Mouse (Mus musculus): Measurements from ENCODE around the gene Shank2. TPM values are rescaled to one million over a fixed set of nuclear protein-coding genes. Genes with fewer than 3 reads are reported as not detected.

Gene Shank2
- polyA plus RNA-seq, 1 experiment from 2014 or later = 1.6 TPM

DNA sequence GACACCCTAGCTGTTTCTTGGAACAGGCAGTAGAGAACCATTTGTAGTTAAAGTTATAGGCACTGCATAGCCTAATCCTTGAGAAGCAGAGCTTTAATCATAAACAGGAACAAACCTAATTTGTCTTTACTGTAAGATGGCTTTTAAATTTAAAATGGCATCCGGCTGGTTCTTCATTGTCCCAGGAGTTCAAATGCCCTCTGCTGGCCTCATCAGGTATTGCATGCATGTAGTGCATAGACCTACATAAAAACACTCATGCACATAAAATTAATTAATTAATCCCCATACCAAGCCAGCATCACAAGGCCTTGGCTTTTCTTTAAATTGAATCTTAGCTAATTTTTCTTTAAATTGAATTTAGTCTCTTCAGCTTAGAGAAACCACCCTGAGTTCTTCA lies 76.9 kb downstream of the Shank2 start:
- no peaks in the 10 kb centered on the region for H3K36me3 ChIP-seq (ENCODE audit: control insufficient read depth, insufficient read depth, low read length)

DNA sequence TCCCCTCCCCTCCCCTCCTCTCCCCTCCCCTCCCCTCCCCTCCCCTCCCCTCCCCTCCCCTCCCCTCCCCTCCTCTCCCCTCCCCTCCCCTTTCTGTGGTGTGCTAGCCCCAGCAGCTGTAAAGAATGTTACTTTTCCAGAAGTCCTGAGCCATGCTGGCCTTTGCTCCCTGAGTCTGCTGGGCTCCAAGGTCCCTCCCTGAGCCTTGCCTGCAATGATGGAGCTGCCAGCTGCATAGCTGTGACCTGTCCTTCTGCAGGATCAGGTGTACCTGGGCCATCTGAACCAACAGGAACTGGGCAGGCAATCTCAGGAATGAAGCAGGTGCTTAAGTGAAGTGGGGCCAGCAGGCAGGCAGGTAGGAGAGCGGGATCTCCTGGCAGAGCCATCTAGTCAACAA lies 78.1 kb downstream of the Shank2 start:
- no peak for ATAC-seq (ENCODE audit: insufficient read depth, low FRiP score)
- H3K36me3 ChIP-seq (ENCODE audit: control insufficient read depth, insufficient read depth, low read length) = no peaks in the 10 kb centered on the region
- H3K4me1 ChIP-seq (ENCODE audit: control insufficient read depth, insufficient read depth, low read length) = no peaks in the 10 kb centered on the region
- H3K4me2 ChIP-seq (ENCODE audit: low read depth, low read length) = no peak overlapping the region
- no peak overlapping the region for H3K27ac ChIP-seq (ENCODE audit: low read length)
- no peaks in the 10 kb centered on the region for H3K9me3 ChIP-seq (replicated peaks; ENCODE audit: control insufficient read depth, low read length)
- no peak overlapping the region for H3K9ac ChIP-seq (ENCODE audit: low read length)
- no peak overlapping the region for H3K4me3 ChIP-seq (replicated peaks; ENCODE audit: low read length)
- 88% methylated on average over 1 of the region's 1 CpGs for WGBS
- no peaks in the 10 kb centered on the region for H3K27me3 ChIP-seq (ENCODE audit: control insufficient read depth, insufficient read depth, low read length)

More for the DNA sequence above, 76.9 kb downstream of the Shank2 start:
- no peaks in the 10 kb centered on the region for H3K27me3 ChIP-seq (ENCODE audit: control insufficient read depth, insufficient read depth, low read length)
- no peak overlapping the region for H3K9ac ChIP-seq (ENCODE audit: low read length)
- 68% methylated on average over 1 of the region's 1 CpGs for WGBS
- H3K4me3 ChIP-seq (replicated peaks; ENCODE audit: low read length) = no peak overlapping the region
- H3K4me1 ChIP-seq (ENCODE audit: control insufficient read depth, insufficient read depth, low read length) = no peaks in the 10 kb centered on the region
- no peak overlapping the region for H3K4me2 ChIP-seq (ENCODE audit: low read depth, low read length)
- no peak overlapping the region for H3K27ac ChIP-seq (ENCODE audit: low read length)
- ATAC-seq (ENCODE audit: insufficient read depth, low FRiP score) = no peak
- H3K9me3 ChIP-seq (replicated peaks; ENCODE audit: control insufficient read depth, low read length) = no peaks in the 10 kb centered on the region

DNA sequence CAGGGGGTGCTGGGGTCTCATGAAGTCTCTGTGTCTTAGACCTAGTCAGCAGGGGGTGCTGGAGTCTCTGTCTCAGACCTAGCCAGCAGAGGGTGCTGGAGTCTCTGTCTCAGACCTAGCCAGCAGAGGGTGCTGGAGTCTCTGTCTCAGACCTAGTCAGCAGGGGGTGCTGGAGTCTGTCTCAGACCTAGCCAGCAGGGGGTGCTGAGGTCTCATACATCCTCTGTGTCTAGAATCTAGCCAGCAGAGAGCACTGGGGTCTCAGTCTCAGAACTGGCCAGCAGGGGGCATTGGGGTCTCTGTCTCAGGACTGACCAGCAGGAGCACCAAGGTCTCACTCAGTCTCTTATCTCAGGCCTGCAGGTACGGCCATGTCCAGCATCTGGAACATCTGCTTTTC lies 79.7 kb downstream of the Shank2 start:
- H3K4me2 ChIP-seq (ENCODE audit: low read depth, low read length) = no peak overlapping the region
- no peak overlapping the region for H3K27ac ChIP-seq (ENCODE audit: low read length)
- no peaks in the 10 kb centered on the region for H3K4me1 ChIP-seq (ENCODE audit: control insufficient read depth, insufficient read depth, low read length)
- WGBS = 92% methylated on average over 1 of the region's 1 CpGs
- no peak overlapping the region for H3K9ac ChIP-seq (ENCODE audit: low read length)
- H3K27me3 ChIP-seq (ENCODE audit: control insufficient read depth, insufficient read depth, low read length) = no peaks in the 10 kb centered on the region
- H3K4me3 ChIP-seq (replicated peaks; ENCODE audit: low read length) = no peak overlapping the region
- ATAC-seq (ENCODE audit: insufficient read depth, low FRiP score) = peak; percentile 15
- no peaks in the 10 kb centered on the region for H3K36me3 ChIP-seq (ENCODE audit: control insufficient read depth, insufficient read depth, low read length)
- H3K9me3 ChIP-seq (replicated peaks; ENCODE audit: control insufficient read depth, low read length) = no peaks in the 10 kb centered on the region

DNA sequence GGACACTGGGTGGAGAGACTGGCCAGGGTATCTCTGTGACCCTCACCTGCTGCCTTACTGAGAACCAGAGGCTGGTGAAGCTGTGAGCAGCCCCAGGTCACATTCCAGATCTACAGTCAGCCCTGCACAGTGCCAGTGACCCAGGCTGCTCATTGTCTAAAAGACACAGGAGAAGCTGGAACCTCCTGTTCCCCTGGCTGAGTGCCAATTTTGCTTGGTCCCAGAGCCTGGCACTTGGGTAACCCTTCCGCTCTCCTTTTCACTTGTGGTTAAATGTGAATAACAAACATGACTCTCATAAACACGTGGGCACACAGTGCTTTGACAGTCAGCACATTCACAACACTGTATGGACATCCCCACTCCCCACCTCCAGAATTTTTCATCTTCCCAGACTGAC lies 80.2 kb downstream of the Shank2 start:
- Histone ChIP-seq H3K4me3 (replicated peaks; ENCODE audit: low read length) (no peak overlapping the region), H3K9ac (ENCODE audit: low read length) (no peak overlapping the region), H3K4me1 (ENCODE audit: control insufficient read depth, insufficient read depth, low read length) (no peaks in the 10 kb centered on the region), H3K36me3 (ENCODE audit: control insufficient read depth, insufficient read depth, low read length) (no peaks in the 10 kb centered on the region), H3K9me3 (replicated peaks; ENCODE audit: control insufficient read depth, low read length) (no peaks in the 10 kb centered on the region), H3K27ac (ENCODE audit: low read length) (no peak overlapping the region), H3K27me3 (ENCODE audit: control insufficient read depth, insufficient read depth, low read length) (no peaks in the 10 kb centered on the region), H3K4me2 (ENCODE audit: low read depth, low read length) (no peak overlapping the region)
- 84% methylated on average over 2 of the region's 2 CpGs for WGBS
- ATAC-seq (ENCODE audit: insufficient read depth, low FRiP score) = no peak

DNA sequence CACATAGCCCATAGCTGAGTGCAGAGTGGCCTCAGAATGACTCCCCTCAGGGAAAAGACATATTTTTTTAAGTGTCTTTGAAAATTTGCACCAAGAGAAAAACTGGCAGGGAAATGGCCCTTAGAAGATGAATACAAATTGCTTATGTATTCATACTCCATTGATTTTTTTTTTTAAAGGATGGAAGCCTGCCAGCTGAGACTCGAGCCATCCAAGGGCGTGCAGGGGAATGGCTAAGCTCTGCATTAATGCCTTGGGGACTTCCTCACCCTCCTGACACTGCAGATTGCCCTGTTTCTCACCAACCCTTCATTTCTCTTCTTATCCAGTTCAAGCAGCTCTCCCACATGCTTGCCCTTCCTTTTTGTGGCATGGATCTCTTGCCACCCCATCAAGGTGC lies 85.5 kb downstream of the Shank2 start:
- no peak overlapping the region for H3K4me2 ChIP-seq (ENCODE audit: low read depth, low read length)
- no peaks in the 10 kb centered on the region for H3K27me3 ChIP-seq (ENCODE audit: control insufficient read depth, insufficient read depth, low read length)
- no peaks in the 10 kb centered on the region for H3K4me1 ChIP-seq (ENCODE audit: control insufficient read depth, insufficient read depth, low read length)
- 37% methylated on average over 2 of the region's 2 CpGs for WGBS
- no peak overlapping the region for H3K4me3 ChIP-seq (replicated peaks; ENCODE audit: low read length)
- no peaks in the 10 kb centered on the region for H3K36me3 ChIP-seq (ENCODE audit: control insufficient read depth, insufficient read depth, low read length)
- H3K9me3 ChIP-seq (replicated peaks; ENCODE audit: control insufficient read depth, low read length) = no peaks in the 10 kb centered on the region
- no peak for ATAC-seq (ENCODE audit: insufficient read depth, low FRiP score)
- no peak overlapping the region for H3K27ac ChIP-seq (ENCODE audit: low read length)
- H3K9ac ChIP-seq (ENCODE audit: low read length) = no peak overlapping the region

DNA sequence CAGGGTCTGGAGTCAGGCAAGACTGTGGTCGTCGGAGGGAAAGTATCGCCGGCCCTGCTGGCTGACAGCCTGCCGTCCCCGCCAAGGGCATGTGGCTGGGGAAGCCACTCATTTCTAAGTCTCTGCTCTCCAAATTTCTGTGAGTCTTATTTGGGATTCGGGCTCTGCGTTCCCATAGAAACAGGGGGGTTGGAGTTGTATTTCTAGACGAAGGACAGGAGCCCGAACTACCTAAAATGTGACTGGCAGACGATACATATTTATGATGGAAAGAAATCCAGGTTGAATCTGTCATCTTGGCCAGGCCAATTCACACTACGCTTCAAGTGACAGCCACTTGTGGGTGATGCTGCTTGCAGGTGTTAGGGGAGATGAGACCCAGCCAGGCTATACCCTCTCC lies 92.4 kb downstream of the Shank2 start:
- H3K4me2 ChIP-seq (ENCODE audit: low read depth, low read length) = no peak overlapping the region
- no peaks in the 10 kb centered on the region for H3K4me1 ChIP-seq (ENCODE audit: control insufficient read depth, insufficient read depth, low read length)
- H3K27me3 ChIP-seq (ENCODE audit: control insufficient read depth, insufficient read depth, low read length) = no peaks in the 10 kb centered on the region
- H3K36me3 ChIP-seq (ENCODE audit: control insufficient read depth, insufficient read depth, low read length) = no peaks in the 10 kb centered on the region
- no peak overlapping the region for H3K4me3 ChIP-seq (replicated peaks; ENCODE audit: low read length)
- no peak for ATAC-seq (ENCODE audit: insufficient read depth, low FRiP score)
- no peaks in the 10 kb centered on the region for H3K9me3 ChIP-seq (replicated peaks; ENCODE audit: control insufficient read depth, low read length)
- WGBS = 82% methylated on average over 12 of the region's 12 CpGs
- H3K27ac ChIP-seq (ENCODE audit: low read length) = no peak overlapping the region
- no peak overlapping the region for H3K9ac ChIP-seq (ENCODE audit: low read length)

DNA sequence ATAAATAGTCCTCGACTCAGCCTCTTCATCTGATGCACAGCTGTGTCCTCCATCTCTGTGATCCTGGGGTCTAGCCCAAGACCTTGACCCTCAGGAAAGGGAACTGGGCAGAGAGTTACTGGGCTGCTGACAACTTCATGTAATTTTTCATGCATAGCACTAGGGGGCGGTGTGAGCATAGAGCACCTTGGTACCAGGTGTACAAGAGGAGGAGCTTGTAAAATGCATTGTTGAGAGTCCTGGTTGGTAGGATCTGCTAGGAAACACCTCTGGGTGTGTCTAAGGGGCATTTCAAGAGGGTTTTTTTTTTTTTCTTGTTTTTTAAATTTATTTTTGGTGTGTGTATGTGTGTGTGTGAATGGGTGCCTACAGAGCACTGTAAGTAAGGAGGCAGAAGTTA lies 95.6 kb downstream of the Shank2 start:
- Histone ChIP-seq H3K27me3 (ENCODE audit: control insufficient read depth, insufficient read depth, low read length) (no peaks in the 10 kb centered on the region), H3K4me2 (ENCODE audit: low read depth, low read length) (no peak overlapping the region), H3K9me3 (replicated peaks; ENCODE audit: control insufficient read depth, low read length) (no peaks in the 10 kb centered on the region), H3K4me3 (replicated peaks; ENCODE audit: low read length) (no peak overlapping the region), H3K4me1 (ENCODE audit: control insufficient read depth, insufficient read depth, low read length) (no peaks in the 10 kb centered on the region), H3K9ac (ENCODE audit: low read length) (no peak overlapping the region), H3K36me3 (ENCODE audit: control insufficient read depth, insufficient read depth, low read length) (no peaks in the 10 kb centered on the region), H3K27ac (ENCODE audit: low read length) (no peak overlapping the region)
- WGBS = 10% methylated on average over 2 of the region's 2 CpGs
- ATAC-seq (ENCODE audit: insufficient read depth, low FRiP score) = no peak; the same call in 1 of the 2 replicates

DNA sequence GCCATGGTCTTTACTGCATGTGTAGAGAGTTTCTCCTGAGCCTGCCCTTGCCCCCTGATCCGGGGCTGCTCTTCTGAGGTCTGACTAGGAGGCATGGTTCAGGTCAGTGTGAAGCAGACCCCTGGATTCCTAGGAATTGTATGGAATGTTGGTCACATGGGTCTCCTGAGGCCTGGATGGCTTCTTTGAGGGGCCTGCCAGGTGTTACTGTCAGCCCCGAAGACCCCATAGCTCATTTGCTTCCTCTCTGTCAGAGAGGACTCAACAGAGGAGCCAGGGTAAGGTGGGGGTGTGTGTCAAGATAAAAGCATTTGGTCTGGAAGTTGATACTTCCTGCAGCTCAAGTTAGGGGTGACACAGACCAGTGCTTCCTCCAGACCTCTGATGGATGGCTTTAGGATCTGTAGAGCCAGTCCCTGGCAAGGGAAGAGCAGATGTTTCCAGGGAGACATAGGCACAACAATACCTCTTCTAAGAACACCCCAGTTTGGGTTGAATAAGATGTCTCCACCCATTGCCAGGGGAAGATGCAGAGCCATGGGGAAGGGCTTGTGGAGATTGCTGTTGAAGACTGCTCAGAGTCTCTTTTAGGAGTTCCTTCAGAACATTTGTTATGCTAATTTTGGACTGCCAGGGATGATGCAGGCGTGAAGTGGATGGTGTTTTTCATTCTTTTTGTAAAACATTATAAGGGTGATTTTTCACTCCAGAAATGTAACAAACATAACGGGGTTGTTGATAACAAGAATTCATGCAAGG lies 100.7 kb downstream of the Shank2 start:
- H3K27ac ChIP-seq (ENCODE audit: low read length) = no peak overlapping the region
- H3K9me3 ChIP-seq (replicated peaks; ENCODE audit: control insufficient read depth, low read length) = no peaks in the 10 kb centered on the region
- H3K4me2 ChIP-seq (ENCODE audit: low read depth, low read length) = no peak overlapping the region
- no peak overlapping the region for H3K9ac ChIP-seq (ENCODE audit: low read length)
- no peaks in the 10 kb centered on the region for H3K4me1 ChIP-seq (ENCODE audit: control insufficient read depth, insufficient read depth, low read length)
- H3K27me3 ChIP-seq (ENCODE audit: control insufficient read depth, insufficient read depth, low read length) = no peaks in the 10 kb centered on the region
- 44% methylated on average over 4 of the region's 4 CpGs for whole genome bisulfite sequencing
- H3K36me3 ChIP-seq (ENCODE audit: control insufficient read depth, insufficient read depth, low read length) = no peaks in the 10 kb centered on the region
- H3K4me3 ChIP-seq (replicated peaks; ENCODE audit: low read length) = no peak overlapping the region
- ATAC-seq (ENCODE audit: insufficient read depth, low FRiP score) = no peak

DNA sequence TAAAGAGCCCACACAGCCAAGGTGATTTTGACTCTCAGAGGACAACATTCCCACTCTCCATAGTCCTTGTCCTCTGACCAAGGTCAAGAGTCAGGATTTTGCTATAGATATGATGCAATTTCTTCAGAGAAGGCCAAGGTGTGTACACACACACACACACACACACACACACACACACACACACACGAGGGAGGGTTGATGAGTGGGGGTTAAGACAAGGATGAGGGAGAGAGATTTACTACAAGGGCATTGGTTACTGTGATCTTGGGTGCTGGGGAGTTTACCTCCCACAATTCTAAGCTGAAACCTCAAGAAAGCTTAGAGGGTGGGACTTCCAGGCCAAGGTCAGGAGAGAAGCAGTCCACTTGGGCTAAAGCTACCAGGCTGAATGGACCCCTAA lies 104.2 kb downstream of the Shank2 start:
- Histone ChIP-seq H3K27ac (ENCODE audit: low read length) (no peak overlapping the region), H3K9ac (ENCODE audit: low read length) (no peak overlapping the region), H3K4me3 (replicated peaks; ENCODE audit: low read length) (no peak overlapping the region), H3K4me2 (ENCODE audit: low read depth, low read length) (no peak overlapping the region), H3K27me3 (ENCODE audit: control insufficient read depth, insufficient read depth, low read length) (no peaks in the 10 kb centered on the region), H3K4me1 (ENCODE audit: control insufficient read depth, insufficient read depth, low read length) (peaks cover 3% of the 10 kb centered on the region; the same call in 1 of the 2 replicates), H3K36me3 (ENCODE audit: control insufficient read depth, insufficient read depth, low read length) (no peaks in the 10 kb centered on the region), H3K9me3 (replicated peaks; ENCODE audit: control insufficient read depth, low read length) (no peaks in the 10 kb centered on the region)
- WGBS = 43% methylated on average over 1 of the region's 1 CpGs
- no peak for ATAC-seq (ENCODE audit: insufficient read depth, low FRiP score)

Measured in stomach, embryonic 16.5 days (tissue).